Mouse (Mus musculus): ENCODE data around the gene 4933400A11Rik. TPM values are rescaled to one million over a fixed set of nuclear protein-coding genes. Genes with fewer than 3 reads are reported as not detected.

The 4933400A11Rik gene
- not detected for polyA plus RNA-seq (2017; shearing (Covaris generic))

GRCm38 (mm10) chrX:169779535-169779934 is at the start of gene 4933400A11Rik:
4933400A11Rik (minus strand) TSS chrX:169779635.

Other genes with a start within 250 kb of the 4933400A11Rik start
- 1 to 10 TPM; 1.6 to 2.3 TPM for gene Mid1, start 94.4 kb downstream of the 4933400A11Rik start, polyA plus RNA-seq (2017; shearing (Covaris generic))
- gene Gm21887, start 230.0 kb upstream of the 4933400A11Rik start, polyA plus RNA-seq (2017; shearing (Covaris generic)): 100 to 1,000 TPM in 1 of 2 experiments, 10 to 100 TPM in 1; 90.9 to 111 TPM